Mouse (Mus musculus): ENCODE data around the gene Clba1. TPM values are rescaled to one million over a fixed set of nuclear protein-coding genes. Genes with fewer than 3 reads are reported as not detected.
A peak's percentile ranks its signal among the peaks of the same experiment; 100 is the strongest.
"Not testable (repeated sequence)": the region's sequence is repeated elsewhere in the genome, so short reads cannot be mapped to it uniquely, and the experiment has no call there.

Clba1 gene
- polyA plus RNA-seq, 1 experiment from 2014 or later, result 12.5 TPM

DNA sequence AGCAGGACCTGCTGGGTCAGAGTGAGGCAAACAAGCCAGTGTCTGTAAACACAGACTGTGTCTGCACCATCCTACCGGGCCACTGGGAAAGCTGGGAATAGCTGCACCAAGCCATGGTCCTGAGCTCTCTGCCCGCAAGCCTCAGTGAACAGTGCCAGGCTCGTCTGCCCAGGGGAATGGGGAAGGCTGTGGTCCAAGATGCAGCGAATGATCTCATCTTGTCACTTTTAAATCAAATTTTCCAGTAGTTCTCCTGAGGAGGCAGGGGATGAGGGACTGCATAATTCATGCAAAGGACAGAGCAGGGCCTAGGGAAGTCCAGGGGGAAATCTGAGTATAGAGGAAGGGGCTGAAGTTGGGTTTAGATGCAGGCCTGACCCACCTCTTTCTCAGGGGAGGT, 941 bp upstream of the Clba1 start:
- peaks cover 10% of the 10 kb centered on the region for H3K4me1 ChIP-seq (replicated peaks; ENCODE audit: control insufficient read depth, insufficient read depth, low read length)
- no peak overlapping the region for H3K27ac ChIP-seq (ENCODE audit: low read depth, low read length)
- no peaks in the 10 kb centered on the region; the same call in 1 of the 2 replicates for H3K27me3 ChIP-seq (ENCODE audit: control insufficient read depth, insufficient read depth, low read length)
- H3K9me3 ChIP-seq (ENCODE audit: control insufficient read depth, low read length), result no peaks in the 10 kb centered on the region
- H3K9ac ChIP-seq (ENCODE audit: low read length), result no peak overlapping the region; the same call in none of the 2 replicates
- H3K4me3 ChIP-seq (ENCODE audit: low read depth, low read length), result no peak overlapping the region
- 83% methylated on average over 4 of the region's 4 CpGs for WGBS
- DNase-seq (ENCODE audit: low spot score), result no peak
- no peaks in the 10 kb centered on the region for H3K36me3 ChIP-seq (ENCODE audit: control insufficient read depth, insufficient read depth, low read length)
- no peak overlapping the region for H3K4me2 ChIP-seq (ENCODE audit: low read depth, low read length, severe bottlenecking)
- ATAC-seq (replicated peaks; ENCODE audit: low FRiP score), result no peak

DNA sequence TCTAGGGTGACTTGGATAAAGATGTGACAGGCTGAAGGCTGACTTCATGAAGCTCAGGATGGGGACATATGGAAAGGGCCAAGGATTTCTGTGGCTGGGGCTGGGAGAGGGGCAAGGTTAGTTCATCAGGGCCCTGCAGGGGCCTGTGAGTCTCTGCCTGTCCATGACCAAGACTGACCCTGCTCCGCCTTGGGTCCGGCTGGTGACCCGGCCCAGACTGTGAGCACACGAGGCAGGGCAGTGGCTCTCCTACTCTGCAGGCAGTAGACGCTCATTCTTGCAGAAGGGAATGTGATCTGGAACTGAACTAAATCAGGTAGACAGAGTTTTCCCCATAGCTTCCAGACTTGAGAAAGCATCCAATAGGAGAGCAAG, 538 bp upstream of the Clba1 start:
- Histone ChIP-seq H3K27me3 (ENCODE audit: control insufficient read depth, insufficient read depth, low read length) (no peaks in the 10 kb centered on the region; the same call in 1 of the 2 replicates), H3K4me3 (ENCODE audit: low read depth, low read length) (peak overlapping the region; percentile 62), H3K36me3 (ENCODE audit: control insufficient read depth, insufficient read depth, low read length) (no peaks in the 10 kb centered on the region), H3K4me2 (ENCODE audit: low read depth, low read length, severe bottlenecking) (peak overlapping the region; percentile 96), H3K4me1 (replicated peaks; ENCODE audit: control insufficient read depth, insufficient read depth, low read length) (peaks cover 10% of the 10 kb centered on the region), H3K9ac (ENCODE audit: low read length) (peak overlapping the region; percentile 59), H3K9me3 (ENCODE audit: control insufficient read depth, low read length) (no peaks in the 10 kb centered on the region), H3K27ac (ENCODE audit: low read depth, low read length) (no peak overlapping the region; the same call in 1 of the 2 replicates)
- peak; percentile 54 for ATAC-seq (replicated peaks; ENCODE audit: low FRiP score)
- 58% methylated on average over 5 of the region's 5 CpGs for WGBS
- no peak for DNase-seq (ENCODE audit: low spot score)

DNA sequence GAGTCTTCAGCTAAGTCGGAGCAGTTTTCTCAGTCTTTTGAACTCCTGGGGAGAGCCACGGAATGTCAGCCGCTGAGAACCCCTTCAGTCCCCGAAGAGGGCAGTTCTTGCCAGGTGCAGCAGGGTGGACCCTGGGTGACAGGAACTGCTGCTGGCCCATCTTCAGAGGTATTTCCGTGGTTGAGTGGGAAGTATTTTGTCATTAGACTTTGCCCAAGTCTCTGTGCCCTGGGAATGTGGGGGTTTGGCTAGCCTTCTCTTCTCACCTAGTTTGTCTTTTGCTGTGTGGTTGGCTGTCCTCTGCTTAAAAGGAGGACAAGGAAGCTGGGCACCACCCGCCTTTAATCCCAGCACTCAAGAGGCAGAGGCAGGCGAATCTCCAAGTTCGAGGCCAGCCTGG, 904 bp downstream of the Clba1 start:
- no peaks in the 10 kb centered on the region for H3K36me3 ChIP-seq (ENCODE audit: control insufficient read depth, insufficient read depth, low read length)
- peak overlapping the region; percentile 62 for H3K4me3 ChIP-seq (ENCODE audit: low read depth, low read length)
- DNase-seq (ENCODE audit: low spot score) (no peak), ATAC-seq (replicated peaks; ENCODE audit: low FRiP score) (no peak)
- H3K27me3 ChIP-seq (ENCODE audit: control insufficient read depth, insufficient read depth, low read length), result no peaks in the 10 kb centered on the region
- peak overlapping the region; percentile 96 for H3K4me2 ChIP-seq (ENCODE audit: low read depth, low read length, severe bottlenecking)
- H3K9ac ChIP-seq (ENCODE audit: low read length), result peak overlapping the region; percentile 59
- WGBS, result 28% methylated on average over 8 of the region's 8 CpGs
- H3K4me1 ChIP-seq (replicated peaks; ENCODE audit: control insufficient read depth, insufficient read depth, low read length), result peaks cover 10% of the 10 kb centered on the region
- no peak overlapping the region for H3K27ac ChIP-seq (ENCODE audit: low read depth, low read length)
- H3K9me3 ChIP-seq (ENCODE audit: control insufficient read depth, low read length), result no peaks in the 10 kb centered on the region

DNA sequence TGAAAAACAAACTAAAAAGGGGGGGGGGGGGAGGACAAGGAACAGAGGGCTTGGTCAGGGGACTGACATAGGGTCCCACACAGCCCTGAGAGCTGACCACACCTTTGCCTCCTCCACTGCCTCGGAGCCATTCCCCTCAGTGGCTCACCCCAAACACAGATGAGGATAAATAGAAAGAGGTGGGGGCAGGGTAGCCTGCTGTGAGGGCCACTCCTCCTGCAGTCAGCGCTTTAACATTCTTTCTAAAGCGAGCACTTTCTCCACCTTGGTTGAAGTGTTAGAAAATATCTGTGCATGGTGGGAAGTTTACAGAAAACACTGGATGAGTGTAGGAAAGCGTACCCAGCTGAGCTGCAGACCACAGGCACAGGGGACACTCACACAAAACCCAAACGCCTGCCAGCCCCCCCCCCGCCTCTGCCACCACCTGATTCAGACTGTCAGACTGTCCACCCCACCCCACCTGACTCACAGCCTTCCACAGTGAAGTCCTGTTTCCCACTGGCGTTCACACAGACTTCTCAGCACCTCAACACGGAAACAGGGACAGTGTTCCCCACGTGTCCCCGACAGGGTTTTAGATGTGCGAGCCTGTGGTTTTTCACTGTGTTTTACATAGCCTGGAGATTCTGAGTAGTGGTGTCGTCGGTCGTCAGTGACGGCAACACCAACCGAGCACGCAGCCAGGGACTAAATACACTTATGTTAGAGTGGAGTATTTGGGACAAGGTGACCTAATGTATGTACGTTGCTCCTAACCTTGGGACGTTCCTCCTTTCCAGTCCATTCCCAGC, 1.6 kb downstream of the Clba1 start:
- Histone ChIP-seq H3K4me2 (ENCODE audit: low read depth, low read length, severe bottlenecking) (no peak overlapping the region), H3K4me3 (ENCODE audit: low read depth, low read length) (no peak overlapping the region), H3K36me3 (ENCODE audit: control insufficient read depth, insufficient read depth, low read length) (no peaks in the 10 kb centered on the region), H3K9me3 (ENCODE audit: control insufficient read depth, low read length) (no peaks in the 10 kb centered on the region), H3K9ac (ENCODE audit: low read length) (no peak overlapping the region; the same call in 1 of the 2 replicates), H3K27me3 (ENCODE audit: control insufficient read depth, insufficient read depth, low read length) (no peaks in the 10 kb centered on the region), H3K27ac (ENCODE audit: low read depth, low read length) (no peak overlapping the region), H3K4me1 (replicated peaks; ENCODE audit: control insufficient read depth, insufficient read depth, low read length) (peaks cover 10% of the 10 kb centered on the region)
- WGBS, result 68% methylated on average over 19 of the region's 19 CpGs
- ATAC-seq (replicated peaks; ENCODE audit: low FRiP score) (no peak), DNase-seq (ENCODE audit: low spot score) (no peak)

DNA sequence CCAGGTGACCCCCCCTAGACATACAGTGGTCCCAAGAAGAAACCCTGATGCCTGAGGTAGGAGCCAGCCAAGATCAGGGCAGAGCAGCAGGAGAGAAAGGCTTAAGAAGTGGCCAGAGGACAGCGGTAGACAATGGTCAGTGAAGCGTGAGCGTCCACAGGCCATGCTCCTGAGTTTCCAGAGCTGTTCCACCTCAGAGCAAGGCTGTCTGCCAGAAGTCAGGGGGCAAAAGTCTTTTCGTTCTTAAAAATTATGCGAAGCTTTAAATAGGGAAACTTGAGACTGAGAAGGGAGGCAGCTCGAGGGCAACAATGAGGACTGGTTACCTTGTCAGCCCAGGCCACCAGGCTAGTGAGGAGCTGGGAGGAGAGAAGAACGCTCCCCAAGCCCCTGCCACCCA, 4.6 kb downstream of the Clba1 start:
- WGBS, result 89% methylated on average over 7 of the region's 7 CpGs
- Histone ChIP-seq H3K4me1 (replicated peaks; ENCODE audit: control insufficient read depth, insufficient read depth, low read length) (peaks cover 8% of the 10 kb centered on the region), H3K36me3 (ENCODE audit: control insufficient read depth, insufficient read depth, low read length) (peaks cover under 1% of the 10 kb centered on the region; the same call in 1 of the 2 replicates)

DNA sequence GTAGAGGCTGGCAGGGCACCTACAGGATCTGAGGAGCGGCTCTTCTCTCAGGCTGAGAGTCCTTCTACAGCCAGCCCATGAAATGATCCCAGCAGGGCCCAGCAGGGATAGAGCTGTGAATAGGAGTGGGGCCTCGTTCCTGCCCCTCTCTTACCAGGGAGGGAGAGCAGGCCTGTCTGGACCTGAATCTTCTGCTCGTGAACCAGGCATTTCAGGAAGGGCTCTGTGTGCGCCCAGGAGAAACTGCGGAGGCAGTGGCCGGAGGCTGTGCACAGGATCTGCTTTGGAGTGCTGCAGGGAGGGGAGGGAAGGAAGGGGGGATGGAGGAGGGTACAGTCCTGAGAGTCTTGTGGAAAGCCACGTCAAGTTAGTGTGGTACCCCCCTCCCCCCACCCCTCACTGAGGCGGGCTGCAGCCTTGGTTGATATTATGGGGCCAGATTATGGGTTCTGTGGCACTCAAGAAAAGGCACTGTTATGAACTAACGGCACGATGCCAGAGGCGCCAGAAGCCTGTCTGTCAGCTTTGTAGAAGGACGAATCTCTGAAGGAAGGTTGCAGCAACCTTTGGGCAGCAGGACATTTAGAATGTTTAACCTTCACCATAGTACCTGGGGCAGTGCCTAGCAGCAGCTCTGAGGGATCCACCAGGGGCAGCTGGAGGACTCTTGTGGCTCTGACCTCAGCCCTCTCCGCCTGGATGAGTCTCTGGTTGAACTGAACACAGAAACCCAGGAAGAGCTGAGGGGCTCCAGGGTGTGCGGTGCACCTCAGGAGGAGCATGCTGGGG, 6.1 kb downstream of the Clba1 start:
- no peak overlapping the region for H3K4me3 ChIP-seq (ENCODE audit: low read depth, low read length)
- no peaks in the 10 kb centered on the region; the same call in 1 of the 2 replicates for H3K4me1 ChIP-seq (replicated peaks; ENCODE audit: control insufficient read depth, insufficient read depth, low read length)
- DNase-seq (ENCODE audit: low spot score) (no peak), ATAC-seq (replicated peaks; ENCODE audit: low FRiP score) (no peak)
- no peaks in the 10 kb centered on the region for H3K9me3 ChIP-seq (ENCODE audit: control insufficient read depth, low read length)
- no peak overlapping the region for H3K27ac ChIP-seq (ENCODE audit: low read depth, low read length)
- 82% methylated on average over 14 of the region's 14 CpGs for WGBS
- no peaks in the 10 kb centered on the region for H3K27me3 ChIP-seq (ENCODE audit: control insufficient read depth, insufficient read depth, low read length)
- peaks cover 4% of the 10 kb centered on the region for H3K36me3 ChIP-seq (ENCODE audit: control insufficient read depth, insufficient read depth, low read length)
- no peak overlapping the region for H3K4me2 ChIP-seq (ENCODE audit: low read depth, low read length, severe bottlenecking)
- H3K9ac ChIP-seq (ENCODE audit: low read length), result no peak overlapping the region

More for the DNA sequence above, 4.6 kb downstream of the Clba1 start:
- H3K9me3 ChIP-seq (ENCODE audit: control insufficient read depth, low read length), result no peaks in the 10 kb centered on the region
- ATAC-seq (replicated peaks; ENCODE audit: low FRiP score), result no peak
- no peak for DNase-seq (ENCODE audit: low spot score)
- no peak overlapping the region for H3K4me2 ChIP-seq (ENCODE audit: low read depth, low read length, severe bottlenecking)
- no peak overlapping the region for H3K9ac ChIP-seq (ENCODE audit: low read length)
- no peak overlapping the region for H3K4me3 ChIP-seq (ENCODE audit: low read depth, low read length)
- no peak overlapping the region for H3K27ac ChIP-seq (ENCODE audit: low read depth, low read length)
- no peaks in the 10 kb centered on the region for H3K27me3 ChIP-seq (ENCODE audit: control insufficient read depth, insufficient read depth, low read length)

DNA sequence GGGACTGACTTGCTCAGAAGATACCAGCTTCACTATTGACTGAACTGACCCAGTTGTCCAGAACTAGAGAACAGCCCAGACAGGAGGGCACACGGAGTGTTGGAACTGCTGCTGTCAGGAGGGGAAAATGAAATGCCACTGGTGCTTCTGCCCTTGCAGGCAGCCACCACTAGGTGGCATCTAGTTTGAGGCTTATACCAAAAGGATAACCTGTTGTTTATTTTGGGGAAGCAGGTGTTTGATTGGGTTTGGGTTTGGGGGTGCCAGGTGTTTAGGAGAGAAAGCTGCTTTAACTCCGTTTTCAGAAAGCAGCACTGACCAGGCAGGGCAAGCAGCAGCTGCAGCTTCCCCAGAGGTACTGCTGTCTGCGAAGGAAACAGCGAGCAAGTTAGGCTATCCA, 7.6 kb downstream of the Clba1 start:
- Histone ChIP-seq H3K4me3 (ENCODE audit: low read depth, low read length) (no peak overlapping the region), H3K36me3 (ENCODE audit: control insufficient read depth, insufficient read depth, low read length) (peaks cover 15% of the 10 kb centered on the region), H3K4me1 (replicated peaks; ENCODE audit: control insufficient read depth, insufficient read depth, low read length) (no peaks in the 10 kb centered on the region), H3K27ac (ENCODE audit: low read depth, low read length) (no peak overlapping the region), H3K9ac (ENCODE audit: low read length) (no peak overlapping the region), H3K27me3 (ENCODE audit: control insufficient read depth, insufficient read depth, low read length) (no peaks in the 10 kb centered on the region), H3K4me2 (ENCODE audit: low read depth, low read length, severe bottlenecking) (no peak overlapping the region), H3K9me3 (ENCODE audit: control insufficient read depth, low read length) (no peaks in the 10 kb centered on the region)
- no peak for DNase-seq (ENCODE audit: low spot score)
- no peak for ATAC-seq (replicated peaks; ENCODE audit: low FRiP score)
- 63% methylated on average over 4 of the region's 4 CpGs for WGBS

DNA sequence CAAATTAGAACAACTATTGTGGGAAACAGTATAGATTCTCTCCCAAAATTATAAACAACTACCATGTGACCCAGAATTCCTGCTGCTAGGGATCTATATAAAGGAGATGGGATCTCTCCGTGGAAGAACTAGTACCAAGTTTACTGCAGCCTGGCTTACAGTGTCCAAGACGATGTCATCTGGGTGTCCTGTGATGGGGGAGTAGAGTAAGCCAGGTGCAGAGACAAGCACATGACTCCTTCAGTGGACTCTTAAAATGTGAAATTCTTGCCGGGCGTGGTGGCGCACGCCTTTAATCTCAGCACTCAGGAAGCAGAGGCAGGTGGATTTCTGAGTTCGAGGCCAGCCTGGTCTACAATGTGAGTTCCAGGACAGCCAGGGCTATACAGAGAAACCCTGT, 8.1 kb downstream of the Clba1 start:
- not testable (repeated sequence) for H3K4me1 ChIP-seq (replicated peaks; ENCODE audit: control insufficient read depth, insufficient read depth, low read length); H3K4me3 ChIP-seq (ENCODE audit: low read depth, low read length); H3K9me3 ChIP-seq (ENCODE audit: control insufficient read depth, low read length); ATAC-seq (replicated peaks; ENCODE audit: low FRiP score); H3K27ac ChIP-seq (ENCODE audit: low read depth, low read length); DNase-seq (ENCODE audit: low spot score); H3K9ac ChIP-seq (ENCODE audit: low read length); H3K27me3 ChIP-seq (ENCODE audit: control insufficient read depth, insufficient read depth, low read length); H3K4me2 ChIP-seq (ENCODE audit: low read depth, low read length, severe bottlenecking)
- 86% methylated on average over 7 of the region's 7 CpGs for WGBS
- H3K36me3 ChIP-seq (ENCODE audit: control insufficient read depth, insufficient read depth, low read length), result peaks cover 18% of the 10 kb centered on the region

Data from forebrain, embryonic 11.5 days (tissue).